Mouse (Mus musculus): ENCODE data around the gene Rbm47. TPM values are rescaled to one million over a fixed set of nuclear protein-coding genes. Genes with fewer than 3 reads are reported as not detected.

The Rbm47 gene
- polyA plus RNA-seq, 1 experiment from 2014 or later = 0.37 TPM

- Histone ChIP-seq H3K4me2 (ENCODE audit: low read depth, low read length) (no peak overlapping the region), H3K4me3 (ENCODE audit: low read depth, low read length) (no peak overlapping the region), H3K4me1 (ENCODE audit: control insufficient read depth, insufficient read depth, low read length) (no peaks in the 10 kb centered on the region), H3K36me3 (ENCODE audit: control insufficient read depth, insufficient read depth, low read length) (no peaks in the 10 kb centered on the region), H3K27ac (ENCODE audit: low read depth, low read length) (no peak overlapping the region), H3K9ac (replicated peaks; ENCODE audit: low read depth, low read length) (no peak overlapping the region), H3K9me3 (ENCODE audit: control insufficient read depth, low read length) (no peaks in the 10 kb centered on the region), H3K27me3 (ENCODE audit: control insufficient read depth, insufficient read depth, low read length) (no peaks in the 10 kb centered on the region)
- WGBS = 81% methylated on average over 9 of the region's 9 CpGs
- ATAC-seq (ENCODE audit: low read depth) = no peak
These were observed 48.0 kb downstream of the Rbm47 start for GRCm38 (mm10) chr5:66124931-66125330.

- Histone ChIP-seq H3K27me3 (ENCODE audit: control insufficient read depth, insufficient read depth, low read length) (no peaks in the 10 kb centered on the region), H3K36me3 (ENCODE audit: control insufficient read depth, insufficient read depth, low read length) (no peaks in the 10 kb centered on the region), H3K27ac (ENCODE audit: low read depth, low read length) (no peak overlapping the region), H3K4me3 (ENCODE audit: low read depth, low read length) (no peak overlapping the region), H3K9ac (replicated peaks; ENCODE audit: low read depth, low read length) (no peak overlapping the region), H3K4me2 (ENCODE audit: low read depth, low read length) (no peak overlapping the region), H3K9me3 (ENCODE audit: control insufficient read depth, low read length) (no peaks in the 10 kb centered on the region), H3K4me1 (ENCODE audit: control insufficient read depth, insufficient read depth, low read length) (no peaks in the 10 kb centered on the region)
- no peak for ATAC-seq (ENCODE audit: low read depth)
- WGBS = 85% methylated on average over 4 of the region's 4 CpGs
These were observed 48.9 kb downstream of the Rbm47 start for GRCm38 (mm10) chr5:66124089-66124400.

- Histone ChIP-seq H3K36me3 (ENCODE audit: control insufficient read depth, insufficient read depth, low read length) (no peaks in the 10 kb centered on the region), H3K27ac (ENCODE audit: low read depth, low read length) (no peak overlapping the region), H3K9me3 (ENCODE audit: control insufficient read depth, low read length) (no peaks in the 10 kb centered on the region), H3K27me3 (ENCODE audit: control insufficient read depth, insufficient read depth, low read length) (no peaks in the 10 kb centered on the region), H3K4me1 (ENCODE audit: control insufficient read depth, insufficient read depth, low read length) (no peaks in the 10 kb centered on the region), H3K4me2 (ENCODE audit: low read depth, low read length) (no peak overlapping the region), H3K9ac (replicated peaks; ENCODE audit: low read depth, low read length) (no peak overlapping the region), H3K4me3 (ENCODE audit: low read depth, low read length) (no peak overlapping the region)
- WGBS = 92% methylated on average over 12 of the region's 12 CpGs
- ATAC-seq (ENCODE audit: low read depth) = no peak
These were observed 49.4 kb downstream of the Rbm47 start for GRCm38 (mm10) chr5:66123295-66124088.

GRCm38 (mm10) chr5:66121255-66121654 is 51.7 kb downstream of the Rbm47 start:
- ATAC-seq (ENCODE audit: low read depth) = no peak
- Histone ChIP-seq H3K4me3 (ENCODE audit: low read depth, low read length) (no peak overlapping the region), H3K9me3 (ENCODE audit: control insufficient read depth, low read length) (no peaks in the 10 kb centered on the region), H3K4me1 (ENCODE audit: control insufficient read depth, insufficient read depth, low read length) (no peaks in the 10 kb centered on the region), H3K36me3 (ENCODE audit: control insufficient read depth, insufficient read depth, low read length) (no peaks in the 10 kb centered on the region), H3K27ac (ENCODE audit: low read depth, low read length) (no peak overlapping the region), H3K9ac (replicated peaks; ENCODE audit: low read depth, low read length) (no peak overlapping the region), H3K4me2 (ENCODE audit: low read depth, low read length) (no peak overlapping the region), H3K27me3 (ENCODE audit: control insufficient read depth, insufficient read depth, low read length) (no peaks in the 10 kb centered on the region)

- Histone ChIP-seq H3K9ac (replicated peaks; ENCODE audit: low read depth, low read length) (no peak overlapping the region), H3K4me1 (ENCODE audit: control insufficient read depth, insufficient read depth, low read length) (no peaks in the 10 kb centered on the region), H3K27ac (ENCODE audit: low read depth, low read length) (no peak overlapping the region), H3K4me2 (ENCODE audit: low read depth, low read length) (no peak overlapping the region), H3K36me3 (ENCODE audit: control insufficient read depth, insufficient read depth, low read length) (no peaks in the 10 kb centered on the region), H3K27me3 (ENCODE audit: control insufficient read depth, insufficient read depth, low read length) (no peaks in the 10 kb centered on the region), H3K4me3 (ENCODE audit: low read depth, low read length) (no peak overlapping the region), H3K9me3 (ENCODE audit: control insufficient read depth, low read length) (no peaks in the 10 kb centered on the region)
- WGBS = 52% methylated on average over 14 of the region's 14 CpGs
- no peak for ATAC-seq (ENCODE audit: low read depth)
These were observed 58.2 kb downstream of the Rbm47 start for GRCm38 (mm10) chr5:66114751-66115150.

- Histone ChIP-seq H3K9me3 (ENCODE audit: control insufficient read depth, low read length) (no peaks in the 10 kb centered on the region), H3K4me3 (ENCODE audit: low read depth, low read length) (no peak overlapping the region), H3K4me2 (ENCODE audit: low read depth, low read length) (no peak overlapping the region), H3K4me1 (ENCODE audit: control insufficient read depth, insufficient read depth, low read length) (no peaks in the 10 kb centered on the region), H3K27ac (ENCODE audit: low read depth, low read length) (no peak overlapping the region), H3K27me3 (ENCODE audit: control insufficient read depth, insufficient read depth, low read length) (no peaks in the 10 kb centered on the region), H3K9ac (replicated peaks; ENCODE audit: low read depth, low read length) (no peak overlapping the region), H3K36me3 (ENCODE audit: control insufficient read depth, insufficient read depth, low read length) (no peaks in the 10 kb centered on the region)
- WGBS = 40% methylated on average over 6 of the region's 6 CpGs
- ATAC-seq (ENCODE audit: low read depth) = no peak
These were observed 58.7 kb downstream of the Rbm47 start for GRCm38 (mm10) chr5:66114208-66114607.

- 85% methylated on average over 8 of the region's 8 CpGs for WGBS
- no peaks in the 10 kb centered on the region for H3K36me3 ChIP-seq (ENCODE audit: control insufficient read depth, insufficient read depth, low read length)
- no peak for ATAC-seq (ENCODE audit: low read depth)
- H3K4me1 ChIP-seq (ENCODE audit: control insufficient read depth, insufficient read depth, low read length) = no peaks in the 10 kb centered on the region
- H3K4me2 ChIP-seq (ENCODE audit: low read depth, low read length) = no peak overlapping the region
- H3K9me3 ChIP-seq (ENCODE audit: control insufficient read depth, low read length) = no peaks in the 10 kb centered on the region
- no peak overlapping the region for H3K4me3 ChIP-seq (ENCODE audit: low read depth, low read length)
- no peaks in the 10 kb centered on the region for H3K27me3 ChIP-seq (ENCODE audit: control insufficient read depth, insufficient read depth, low read length)
- no peak overlapping the region for H3K27ac ChIP-seq (ENCODE audit: low read depth, low read length)
- H3K9ac ChIP-seq (replicated peaks; ENCODE audit: low read depth, low read length) = no peak overlapping the region
These were observed 60.9 kb downstream of the Rbm47 start for GRCm38 (mm10) chr5:66112059-66112458.

- H3K4me2 ChIP-seq (ENCODE audit: low read depth, low read length) = no peak overlapping the region
- no peaks in the 10 kb centered on the region for H3K27me3 ChIP-seq (ENCODE audit: control insufficient read depth, insufficient read depth, low read length)
- H3K4me1 ChIP-seq (ENCODE audit: control insufficient read depth, insufficient read depth, low read length) = no peaks in the 10 kb centered on the region
- ATAC-seq (ENCODE audit: low read depth) = no peak
- H3K9me3 ChIP-seq (ENCODE audit: control insufficient read depth, low read length) = no peaks in the 10 kb centered on the region
- no peak overlapping the region for H3K27ac ChIP-seq (ENCODE audit: low read depth, low read length)
- 92% methylated on average over 9 of the region's 9 CpGs for WGBS
- no peak overlapping the region for H3K9ac ChIP-seq (replicated peaks; ENCODE audit: low read depth, low read length)
- no peak overlapping the region for H3K4me3 ChIP-seq (ENCODE audit: low read depth, low read length)
- H3K36me3 ChIP-seq (ENCODE audit: control insufficient read depth, insufficient read depth, low read length) = no peaks in the 10 kb centered on the region
These were observed 66.5 kb downstream of the Rbm47 start for GRCm38 (mm10) chr5:66106372-66106771.

GRCm38 (mm10) chr5:66105946-66106345 is 67.0 kb downstream of the Rbm47 start:
- no peak overlapping the region for H3K27ac ChIP-seq (ENCODE audit: low read depth, low read length)
- H3K9me3 ChIP-seq (ENCODE audit: control insufficient read depth, low read length) = no peaks in the 10 kb centered on the region
- no peaks in the 10 kb centered on the region for H3K36me3 ChIP-seq (ENCODE audit: control insufficient read depth, insufficient read depth, low read length)
- no peak overlapping the region for H3K4me3 ChIP-seq (ENCODE audit: low read depth, low read length)
- WGBS = 90% methylated on average over 7 of the region's 7 CpGs
- H3K4me1 ChIP-seq (ENCODE audit: control insufficient read depth, insufficient read depth, low read length) = no peaks in the 10 kb centered on the region
- H3K4me2 ChIP-seq (ENCODE audit: low read depth, low read length) = no peak overlapping the region
- no peaks in the 10 kb centered on the region for H3K27me3 ChIP-seq (ENCODE audit: control insufficient read depth, insufficient read depth, low read length)
- H3K9ac ChIP-seq (replicated peaks; ENCODE audit: low read depth, low read length) = no peak overlapping the region
- no peak for ATAC-seq (ENCODE audit: low read depth)

Data from neural tube, embryonic 14.5 days (tissue).